Mouse (Mus musculus): Measurements from ENCODE around the gene Rnf152.

Gene Rnf152

GRCm38 (mm10) chr1:105356291-105357011, at the start of gene Rnf152:
Gene Rnf152 (minus strand): TSS chr1:105356710.
- POLR2A ChIA-PET, result interaction anchor here in 2 of 4 experiments (0.6 to 1.2 kb wide), 4 partner anchors 17 to 307 kb away, joined by 3 to 4 read pairs (median 3); partner anchors contain the start of genes Pign (in 1 of the 2) and Relch (in 1 of the 2)

GRCm38 (mm10) chr1:105402853-105403252, 46.3 kb upstream of the Rnf152 start:
- ChIA-PET POLR2A (no interaction called here), CTCF (no interaction called here)

More at GRCm38 (mm10) chr1:105356291-105357011, at the start of gene Rnf152:
- CTCF ChIA-PET, result interaction anchor here in 1 of 4 experiments (1.5 kb wide), 1 partner anchor 370 kb away, joined by 3 read pairs; no protein-coding TSS in a partner anchor

GRCm38 (mm10) chr1:105384141-105384937, 27.8 kb upstream of the Rnf152 start:
- ChIA-PET POLR2A (interaction anchor here in 1 of 4 experiments (0.6 kb wide), 1 partner anchor 320 kb away, joined by 4 read pairs; no protein-coding TSS in a partner anchor), CTCF (interaction anchor here in 1 of 4 experiments (0.5 kb wide), 1 partner anchor 1520 kb away, joined by 4 read pairs; no protein-coding TSS in a partner anchor)

GRCm38 (mm10) chr1:105377546-105377945, 21.0 kb upstream of the Rnf152 start:
- POLR2A ChIA-PET, result no interaction called here
- CTCF ChIA-PET, result no interaction called here

GRCm38 (mm10) chr1:105374618-105375017, 18.1 kb upstream of the Rnf152 start:
- POLR2A ChIA-PET, result no interaction called here
- CTCF ChIA-PET, result no interaction called here

GRCm38 (mm10) chr1:105362701-105363100, 6.2 kb upstream of the Rnf152 start:
- CTCF ChIA-PET, result interaction anchor here in 3 of 4 experiments (0.6 to 1.8 kb wide), 7 partner anchors 22 to 498 kb away, joined by 3 to 9 read pairs (median 3); no protein-coding TSS in a partner anchor

GRCm38 (mm10) chr1:105358896-105359295, 2.4 kb upstream of the Rnf152 start:
- POLR2A ChIA-PET, result interaction anchor here in 2 of 4 experiments (0.6 kb wide), 2 partner anchors 86 to 373 kb away, joined by 3 to 8 read pairs; no protein-coding TSS in a partner anchor

More at GRCm38 (mm10) chr1:105362701-105363100, 6.2 kb upstream of the Rnf152 start:
- POLR2A ChIA-PET, result interaction anchor here in 1 of 4 experiments (0.7 kb wide), 1 partner anchor 9 kb away, joined by 3 read pairs; no protein-coding TSS in a partner anchor

GRCm38 (mm10) chr1:105355910-105356290, 610 bp downstream of the Rnf152 start:
- POLR2A ChIA-PET, result interaction anchor here in 3 of 4 experiments (0.6 to 1.2 kb wide), 7 partner anchors 17 to 362 kb away, joined by 3 to 4 read pairs (median 3); partner anchors contain the start of genes Pign (in 1 of the 3) and Relch (in 1 of the 3)
- CTCF ChIA-PET, result interaction anchor here in 2 of 4 experiments (0.7 to 1.5 kb wide), 2 partner anchors 370 to 373 kb away, joined by 3 to 6 read pairs; no protein-coding TSS in a partner anchor

More at GRCm38 (mm10) chr1:105358896-105359295, 2.4 kb upstream of the Rnf152 start:
- CTCF ChIA-PET, result no interaction called here

- ChIA-PET POLR2A (interaction anchor here in 3 of 4 experiments (0.6 to 1.2 kb wide), 6 partner anchors 16 to 553 kb away, joined by 3 read pairs; no protein-coding TSS in a partner anchor), CTCF (interaction anchor here in 1 of 4 experiments (0.7 kb wide), 1 partner anchor 373 kb away, joined by 6 read pairs; no protein-coding TSS in a partner anchor)
Measured at GRCm38 (mm10) chr1:105354901-105355891, 1.3 kb downstream of the Rnf152 start.

GRCm38 (mm10) chr1:105351806-105352205, 4.7 kb downstream of the Rnf152 start:
- ChIA-PET POLR2A (no interaction called here), CTCF (no interaction called here)

- POLR2A ChIA-PET, result no interaction called here
- CTCF ChIA-PET, result interaction anchor here in 1 of 4 experiments (0.9 kb wide), 1 partner anchor 250 kb away, joined by 3 read pairs; no protein-coding TSS in a partner anchor
Measured at GRCm38 (mm10) chr1:105342305-105342704, 14.2 kb downstream of the Rnf152 start.

GRCm38 (mm10) chr1:105340943-105341342, 15.6 kb downstream of the Rnf152 start:
- CTCF ChIA-PET, result interaction anchor here in 1 of 4 experiments (0.6 to 1.4 kb wide), 2 partner anchors 22 to 27 kb away, joined by 3 to 10 read pairs; no protein-coding TSS in a partner anchor
- POLR2A ChIA-PET, result no interaction called here

- POLR2A ChIA-PET, result no interaction called here
- CTCF ChIA-PET, result no interaction called here
Measured at GRCm38 (mm10) chr1:105337397-105337796, 19.1 kb downstream of the Rnf152 start.

GRCm38 (mm10) chr1:105336096-105336495, 20.4 kb downstream of the Rnf152 start:
- ChIA-PET CTCF (interaction anchor here in 1 of 4 experiments (1.6 kb wide), 1 partner anchor 27 kb away, joined by 6 read pairs; no protein-coding TSS in a partner anchor), POLR2A (no interaction called here)

GRCm38 (mm10) chr1:105332087-105332731, 24.3 kb downstream of the Rnf152 start:
- ChIA-PET POLR2A (no interaction called here), CTCF (no interaction called here)

- ChIA-PET POLR2A (no interaction called here), CTCF (no interaction called here)
Measured at GRCm38 (mm10) chr1:105331605-105332004, 24.9 kb downstream of the Rnf152 start.

- CTCF ChIA-PET, result no interaction called here
- POLR2A ChIA-PET, result no interaction called here
Measured at GRCm38 (mm10) chr1:105330581-105331320, 25.8 kb downstream of the Rnf152 start.

Measured in embryonic stem cell, embryonic (primary cell).